Mouse (Mus musculus) ovary, adult 18-20 months (tissue): ENCODE measurements around the gene Babam2.

Experiments used
- DNase-seq: peaks from one replicate; pipeline ENCODE4 v3.0.0; 2022; ENCODE audit warnings: low spot score, mixed read lengths

The Babam2 gene

DNA sequence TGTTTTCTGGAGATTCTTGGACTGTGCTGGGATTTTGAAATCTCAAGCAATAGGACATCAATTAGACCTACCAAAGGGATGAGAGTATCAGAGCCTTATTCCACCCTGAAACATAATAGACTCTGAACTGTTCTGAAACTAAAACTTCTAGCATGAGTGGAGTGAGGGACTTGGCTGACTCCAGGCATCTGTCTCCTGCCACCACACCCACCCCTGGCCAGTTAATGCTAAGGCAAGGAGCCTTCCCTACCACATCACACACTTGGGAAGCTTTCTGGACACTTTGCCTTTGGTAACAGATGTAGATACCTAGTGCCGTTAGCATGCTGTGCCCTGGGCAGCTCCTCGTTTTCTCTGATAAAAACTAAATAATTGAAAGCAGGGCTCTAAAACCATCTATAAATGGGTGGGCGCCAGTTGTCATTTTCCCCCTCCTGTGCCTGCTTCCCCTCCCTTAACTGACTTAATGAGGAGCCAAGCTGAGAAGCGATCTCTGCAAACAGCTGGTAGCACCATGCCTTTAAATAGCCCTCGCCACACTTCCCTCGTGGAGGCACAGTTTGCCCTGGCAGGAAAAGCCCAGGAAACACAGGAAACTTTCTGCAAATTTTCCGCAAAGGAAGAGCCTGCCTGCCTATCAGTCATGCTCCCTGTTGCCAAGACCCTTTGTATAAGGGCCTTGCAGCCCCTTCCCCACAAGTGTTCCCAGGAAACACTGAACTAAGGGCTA is 383.2 kb downstream of the Babam2 start:
- DNase-seq, result no peak

DNA sequence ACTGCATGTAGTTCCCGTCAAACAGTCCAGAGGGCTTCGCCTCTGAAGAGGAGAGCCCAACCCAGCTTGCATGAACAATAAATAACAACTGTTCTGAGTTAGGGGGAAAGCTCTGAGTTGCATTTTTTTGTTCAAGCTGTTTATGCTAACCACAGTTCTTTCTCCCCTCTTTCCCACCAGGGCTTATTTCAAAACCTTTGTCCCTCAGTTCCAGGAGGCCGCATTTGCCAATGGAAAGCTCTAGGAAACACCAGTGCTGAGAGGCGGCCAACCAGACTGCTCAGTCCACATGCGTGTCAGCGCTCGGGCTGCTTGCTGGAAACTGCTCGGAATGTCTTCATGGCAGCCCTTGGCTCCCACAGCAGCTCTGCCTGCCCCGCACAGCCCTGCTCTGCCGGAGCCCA is 386.9 kb downstream of the Babam2 start:
- peak; percentile 16 for DNase-seq

DNA sequence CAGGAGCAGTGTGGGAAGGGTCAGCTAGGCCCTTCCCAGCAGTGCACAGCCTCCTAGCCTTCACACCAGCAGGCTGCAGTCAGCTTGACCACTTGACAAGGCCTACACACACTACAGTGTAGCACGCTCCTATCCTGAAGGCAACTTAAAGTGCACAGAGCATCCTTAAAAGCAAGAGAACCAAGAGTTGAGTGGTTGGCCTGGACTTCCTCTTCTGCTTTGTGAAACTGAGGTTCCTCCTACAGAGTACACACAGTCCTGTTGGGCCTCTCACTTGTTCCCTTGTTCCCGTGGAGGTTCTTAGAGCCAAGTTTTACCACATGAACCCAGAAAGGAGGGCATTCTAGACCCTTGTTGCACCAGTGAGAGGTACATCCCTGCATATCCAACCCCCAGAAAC is 388.1 kb downstream of the Babam2 start:
- no peak for DNase-seq

DNA sequence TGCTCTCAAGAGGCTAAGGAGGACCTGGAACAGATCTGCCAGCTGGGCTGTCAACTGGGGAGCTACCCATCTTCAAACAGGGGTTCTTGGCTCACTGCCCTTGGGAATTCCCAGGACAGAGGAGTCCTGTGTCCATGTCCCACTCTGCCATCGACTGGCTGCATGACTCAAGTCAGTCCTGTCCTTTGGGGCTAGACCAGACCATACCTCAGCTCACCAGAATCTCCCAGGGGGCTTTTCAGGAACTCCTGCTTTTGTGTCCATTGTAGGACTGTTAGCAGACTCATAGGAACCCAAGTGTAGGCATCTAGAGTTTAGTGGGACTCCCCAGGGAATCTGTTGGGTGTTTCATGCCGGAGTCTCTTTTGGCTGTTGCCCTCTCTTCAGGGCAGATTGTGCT is 388.5 kb downstream of the Babam2 start:
- DNase-seq, result no peak

DNA sequence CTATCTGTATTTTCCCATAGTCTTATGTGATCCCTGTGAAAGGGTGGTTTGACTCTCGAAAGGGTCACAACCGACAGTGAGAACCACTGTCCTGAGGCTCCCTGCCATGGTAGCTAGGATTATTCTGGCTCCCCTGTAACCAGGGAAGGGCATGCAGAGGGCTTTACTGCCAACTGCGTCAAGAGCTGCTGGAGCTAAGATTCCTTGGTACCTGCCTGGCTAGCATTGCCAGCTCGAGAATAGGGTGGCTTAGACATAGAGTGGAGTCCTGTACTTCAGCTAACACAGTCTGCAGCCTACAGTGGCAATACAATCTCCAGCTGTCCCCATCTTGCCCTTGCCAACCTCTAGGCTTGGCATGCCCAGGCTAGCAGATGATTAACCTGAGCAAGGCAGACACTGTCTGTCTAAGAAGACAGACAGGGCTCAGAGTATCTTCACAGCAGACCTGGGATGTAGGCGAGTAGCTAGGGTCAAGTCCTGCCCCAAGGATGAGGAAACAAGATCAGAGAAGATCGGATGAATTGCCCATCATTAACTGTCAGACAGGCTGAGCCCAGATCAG is 389.1 kb downstream of the Babam2 start:
- DNase-seq, result no peak

DNA sequence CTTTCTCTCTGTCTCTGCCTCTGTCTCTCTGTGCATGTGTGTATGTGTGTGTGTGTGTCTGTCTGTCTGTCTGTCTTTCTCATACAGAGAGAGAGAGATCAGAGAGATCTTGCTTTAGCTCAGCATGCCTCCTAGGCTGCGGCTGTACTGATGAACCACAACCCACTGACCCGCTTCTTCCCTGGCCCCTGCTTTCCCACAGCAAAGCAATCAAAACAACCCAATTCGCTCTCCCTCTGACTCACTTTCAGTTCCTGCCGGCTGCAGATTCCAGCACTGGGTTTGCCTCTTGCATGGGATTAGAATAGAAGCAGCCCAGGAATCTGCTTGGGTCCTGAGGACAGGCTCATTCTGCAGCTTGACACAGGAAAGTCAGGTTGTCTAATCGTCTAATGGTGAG is 392.0 kb downstream of the Babam2 start:
- no peak for DNase-seq

DNA sequence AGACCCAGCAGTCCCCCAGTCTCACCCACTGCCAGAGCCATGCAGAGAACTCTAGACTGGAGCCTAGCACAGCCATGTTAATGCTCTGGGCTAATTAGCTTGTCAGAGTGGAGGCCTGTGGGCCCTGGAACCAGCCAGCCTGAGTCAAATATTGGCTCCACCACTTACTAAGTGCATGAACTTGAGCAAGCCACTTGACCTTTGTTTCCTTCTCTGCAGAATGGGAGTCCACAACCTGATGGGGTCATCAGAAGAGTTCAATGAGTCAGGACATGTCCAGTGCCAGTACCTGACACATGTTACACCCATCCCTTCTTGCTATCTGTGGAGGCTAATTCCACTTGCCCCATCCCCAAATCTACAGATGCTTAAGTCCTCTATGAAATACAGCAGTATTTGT is 394.8 kb downstream of the Babam2 start:
- DNase-seq, result no peak

DNA sequence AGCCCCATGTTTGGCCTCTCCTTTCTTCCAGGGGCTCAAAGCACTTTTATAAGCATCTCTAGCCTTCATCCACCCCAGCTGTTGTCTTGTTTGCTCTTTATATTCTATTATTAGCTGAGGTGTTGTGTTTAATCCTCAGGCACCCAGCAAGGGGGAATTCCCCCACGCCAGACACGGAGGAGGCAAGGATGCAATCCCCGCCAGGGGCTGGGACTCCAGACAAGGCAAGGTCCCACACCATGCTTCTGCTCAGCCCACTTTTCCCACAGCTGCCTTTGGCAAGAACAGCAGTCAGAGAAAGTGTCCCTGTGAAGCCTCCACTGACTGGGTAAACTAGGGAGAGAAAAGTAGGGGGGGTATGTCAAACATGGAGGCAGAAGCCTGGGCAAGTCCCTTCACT is 401.2 kb downstream of the Babam2 start:
- no peak for DNase-seq

DNA sequence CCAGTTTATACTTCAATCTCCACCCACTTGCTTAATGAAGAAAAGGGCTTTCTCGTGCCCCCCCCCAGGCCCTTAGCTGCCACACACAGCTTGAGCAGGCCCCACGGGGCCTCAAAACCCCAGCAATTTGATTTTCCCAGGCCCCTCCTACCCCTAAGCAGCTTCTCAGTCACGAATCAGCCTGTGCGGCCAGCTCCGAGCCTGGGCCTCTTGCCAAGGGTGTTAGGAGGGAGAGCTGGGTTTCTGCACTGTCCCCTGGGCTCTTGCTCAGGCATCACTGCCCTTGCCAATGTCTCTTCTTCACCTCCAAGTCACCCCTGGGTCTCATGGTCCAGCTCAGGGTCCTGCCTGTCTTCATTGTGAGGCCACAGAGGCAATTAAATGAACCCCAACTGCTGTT is 405.0 kb downstream of the Babam2 start:
- peak; percentile 55 for DNase-seq

DNA sequence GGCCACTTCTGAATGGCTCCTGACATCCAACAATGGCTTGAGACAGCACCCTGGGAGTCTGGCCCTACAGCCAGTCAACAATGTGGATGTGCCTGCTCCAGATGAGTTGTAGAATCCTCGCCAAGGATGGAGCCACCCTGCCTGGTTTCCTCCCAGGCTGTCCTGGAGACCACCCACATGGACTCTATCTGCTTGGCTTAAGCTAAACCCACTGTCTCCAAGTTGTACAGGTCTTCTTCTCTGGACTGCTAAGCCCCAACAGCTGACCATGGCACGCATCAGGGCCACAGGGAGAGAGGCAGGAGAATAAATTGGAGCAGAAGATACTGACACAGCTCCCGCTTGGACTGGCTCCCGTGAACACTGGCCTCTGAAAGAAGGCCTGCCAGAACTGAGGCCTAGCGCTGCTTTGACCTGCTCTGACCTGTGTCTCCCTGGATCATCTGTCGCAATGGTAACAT is 405.5 kb downstream of the Babam2 start:
- no peak for DNase-seq

DNA sequence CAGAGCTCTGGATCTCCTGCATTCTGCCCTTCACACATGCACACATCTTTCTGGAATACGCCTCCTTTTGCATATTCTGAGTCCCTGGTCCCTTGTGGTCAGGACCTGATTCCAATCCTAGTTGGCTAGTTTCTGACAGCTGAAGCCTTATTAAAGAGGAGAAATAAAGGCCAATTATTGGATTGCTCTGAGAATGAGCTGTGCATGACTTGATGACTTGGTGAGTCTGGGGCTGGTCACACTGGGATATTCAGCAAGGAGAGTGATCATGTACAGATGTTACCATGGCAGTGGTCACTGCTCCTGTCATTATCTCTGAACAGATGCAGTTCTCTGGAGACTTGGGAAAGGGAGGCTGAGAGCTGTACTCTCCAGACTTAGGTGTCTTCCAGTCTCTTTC is 406.1 kb downstream of the Babam2 start:
- DNase-seq, result no peak

DNA sequence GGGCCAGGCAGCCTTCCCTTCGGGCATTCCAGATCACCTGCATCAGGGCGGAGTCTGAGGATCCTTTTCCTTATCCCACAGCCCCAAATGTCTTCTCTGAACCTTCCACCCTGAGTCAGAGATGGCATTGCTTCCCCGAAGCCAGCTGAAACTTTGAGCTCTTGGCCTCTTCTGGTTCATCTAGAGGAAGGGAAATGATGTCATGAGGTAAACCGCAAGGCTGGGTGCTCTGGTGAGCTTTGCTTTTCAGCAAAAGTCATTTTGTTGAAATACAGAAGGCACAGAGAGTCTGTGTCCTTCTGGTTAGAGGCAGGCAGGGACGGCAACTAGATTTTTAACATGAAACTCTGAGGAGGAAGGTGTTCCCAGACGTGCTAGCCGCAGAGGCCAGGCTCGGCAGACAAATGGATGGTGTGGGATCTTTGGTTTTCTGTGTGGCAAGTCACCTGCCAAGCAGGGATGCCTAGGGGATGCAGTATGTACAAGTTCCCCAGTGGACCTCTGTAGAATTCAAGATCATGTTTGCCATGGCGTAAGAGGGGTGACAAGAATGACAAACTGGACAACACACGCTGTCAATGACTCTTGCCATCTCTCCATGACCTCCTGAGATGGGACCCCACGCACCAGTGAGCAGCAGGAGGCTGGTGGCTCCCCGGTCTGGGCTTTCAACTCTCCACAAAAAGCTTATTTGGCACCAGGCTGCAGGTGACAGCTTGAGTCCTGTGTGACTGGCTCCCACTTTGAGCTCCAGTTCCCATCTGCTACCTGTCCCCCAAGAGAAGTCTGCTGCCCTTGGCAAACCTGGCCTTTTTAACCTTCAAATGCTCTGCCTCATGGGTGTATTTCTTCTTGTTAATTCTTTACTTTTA is 406.9 kb downstream of the Babam2 start:
- no peak for DNase-seq

DNA sequence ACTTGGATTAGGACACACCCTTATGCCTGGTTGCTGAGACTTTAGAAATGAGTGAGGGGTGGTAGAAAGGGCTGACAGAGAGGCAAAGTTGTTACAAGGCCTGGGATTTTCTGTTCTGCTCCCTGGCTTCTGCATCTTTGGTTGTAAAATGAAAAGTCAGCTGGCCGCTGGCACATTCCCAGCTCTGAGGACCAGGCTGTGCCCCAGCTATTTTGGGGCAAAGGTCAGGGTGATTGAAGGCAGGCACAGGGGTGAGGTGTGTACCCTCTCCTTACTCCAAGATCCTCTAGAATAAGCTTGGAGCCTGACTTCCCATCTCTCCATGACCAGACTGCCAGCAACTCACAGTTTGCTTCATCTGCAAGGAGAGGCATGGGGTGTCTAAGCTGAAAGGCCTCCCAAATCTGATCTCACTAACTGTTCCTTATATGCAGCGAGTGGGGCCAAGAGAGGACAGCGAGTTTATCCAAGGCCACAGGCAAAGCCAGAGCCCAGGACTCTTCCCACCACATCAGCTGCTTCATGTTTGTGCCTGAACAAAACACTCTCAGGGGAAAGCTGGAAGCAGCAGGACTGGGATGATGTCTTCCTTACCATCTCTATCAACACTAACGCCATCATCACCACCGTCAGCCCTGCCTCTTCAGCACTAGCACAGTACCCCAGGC is 409.1 kb downstream of the Babam2 start:
- DNase-seq, result peak; percentile 28

DNA sequence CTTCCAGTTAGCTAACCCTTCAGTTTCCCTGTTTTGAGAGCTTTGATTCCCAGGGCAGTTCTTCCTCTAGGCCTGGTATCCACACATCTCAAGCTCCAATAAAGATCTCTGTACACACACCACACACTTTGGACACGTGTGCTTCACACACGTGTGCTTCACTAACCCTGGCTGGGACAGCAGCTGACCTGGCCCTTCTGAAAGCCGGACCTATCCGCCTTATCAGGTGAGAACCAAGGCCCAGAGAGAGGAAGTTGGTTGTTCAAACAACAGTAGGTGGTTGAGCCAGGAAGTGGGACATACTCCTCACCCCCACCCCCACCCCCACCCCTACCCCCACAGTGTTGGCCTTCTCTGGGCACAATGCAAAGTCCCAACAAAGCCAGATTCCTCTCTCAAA is 413.2 kb downstream of the Babam2 start:
- DNase-seq, result no peak

DNA sequence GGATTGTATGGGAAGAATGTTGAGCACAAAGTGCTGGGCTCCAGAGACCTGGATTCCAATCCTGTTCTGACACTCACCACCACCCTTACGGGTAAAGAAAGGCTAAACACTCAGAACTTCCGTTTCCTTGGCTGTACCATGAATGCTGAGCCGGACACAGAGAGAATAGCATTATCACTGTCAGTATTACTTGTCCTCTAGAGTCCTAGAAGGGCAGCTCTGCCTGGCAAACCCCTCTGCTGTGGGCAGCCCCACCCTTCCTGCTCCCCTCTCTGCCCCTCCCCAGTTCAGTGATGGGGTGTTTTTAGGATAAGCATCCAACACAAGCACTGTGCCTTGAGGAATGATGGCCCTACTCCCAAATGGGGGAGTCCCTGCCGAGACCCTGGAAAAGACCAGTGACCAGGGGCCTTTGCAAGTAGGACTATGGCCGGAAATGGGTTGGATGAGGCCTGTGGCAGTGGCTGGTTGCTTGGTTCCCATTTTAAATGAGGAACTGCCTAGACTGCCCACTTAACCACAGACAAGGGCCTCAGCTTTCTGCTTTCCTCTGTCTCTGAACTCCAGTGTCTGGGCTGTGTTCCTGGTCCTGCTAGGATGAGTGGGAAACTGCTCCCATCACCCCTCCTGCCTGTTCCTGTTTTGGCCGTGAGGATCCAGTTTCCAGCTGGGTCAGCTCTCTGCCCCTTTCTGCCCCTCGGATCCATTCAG is 414.9 kb downstream of the Babam2 start:
- DNase-seq, result no peak

DNA sequence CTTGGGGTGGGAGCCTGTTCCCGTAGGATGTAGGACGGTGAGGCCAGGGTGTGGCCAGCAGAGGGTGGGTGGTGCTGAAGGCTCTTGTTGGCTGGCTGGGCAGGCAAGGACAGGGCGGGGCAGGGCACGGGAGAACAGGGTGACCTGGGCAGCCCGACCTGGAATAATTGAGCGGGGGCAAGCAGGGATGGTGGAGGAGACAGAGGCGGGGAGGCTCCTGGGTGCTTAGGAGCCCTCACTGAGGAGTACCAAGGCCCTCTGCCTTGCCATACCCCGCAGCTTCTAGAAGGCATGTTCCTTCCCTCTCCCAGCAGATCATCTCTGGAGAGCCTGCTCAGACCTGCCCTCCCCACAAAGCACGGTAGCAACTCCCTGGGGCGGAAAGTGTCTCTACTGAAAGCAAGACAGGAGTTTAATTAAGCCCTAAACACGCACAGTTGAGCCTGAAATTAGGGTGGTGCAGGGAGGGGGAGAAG is 423.5 kb downstream of the Babam2 start:
- DNase-seq, result peak; percentile 65

DNA sequence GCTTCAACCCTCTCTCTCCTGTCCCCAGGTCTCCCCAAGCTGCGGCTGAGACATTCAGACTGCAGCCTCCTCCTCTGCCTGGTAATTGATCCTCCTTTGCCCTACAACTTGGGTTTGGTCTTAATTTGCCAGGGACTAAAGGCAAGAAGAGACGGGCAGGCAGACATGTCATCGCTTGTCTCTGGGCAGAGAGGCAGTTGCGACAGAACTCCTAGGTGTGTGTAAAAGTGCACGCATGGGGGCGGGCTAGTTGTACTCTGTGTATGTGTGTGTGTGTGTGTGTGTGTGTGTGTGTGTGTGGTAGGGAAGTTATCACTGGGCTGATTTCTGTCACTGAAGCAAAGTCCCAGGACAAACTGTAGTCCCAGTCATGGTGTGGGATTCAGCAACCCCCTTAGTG is 424.5 kb downstream of the Babam2 start:
- DNase-seq, result no peak

DNA sequence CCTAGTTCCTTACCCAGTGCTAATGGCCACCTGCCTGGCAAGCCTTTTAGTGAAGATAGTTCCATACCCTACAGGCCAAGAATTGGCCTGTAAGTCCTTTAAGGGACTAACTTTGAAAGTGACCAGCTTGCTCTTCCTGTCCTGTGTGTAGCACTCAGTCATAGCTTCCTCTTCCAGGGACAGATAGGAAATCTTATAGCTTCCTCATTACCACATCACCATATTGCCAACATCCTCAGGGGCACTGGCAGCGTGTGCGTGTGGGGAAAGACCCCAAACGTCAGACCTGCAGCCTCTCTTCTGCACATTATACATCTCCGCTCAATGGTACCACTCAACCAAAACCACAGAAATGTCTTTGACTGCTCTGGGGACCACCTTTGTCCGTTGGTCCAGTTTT is 424.9 kb downstream of the Babam2 start:
- DNase-seq, result no peak

DNA sequence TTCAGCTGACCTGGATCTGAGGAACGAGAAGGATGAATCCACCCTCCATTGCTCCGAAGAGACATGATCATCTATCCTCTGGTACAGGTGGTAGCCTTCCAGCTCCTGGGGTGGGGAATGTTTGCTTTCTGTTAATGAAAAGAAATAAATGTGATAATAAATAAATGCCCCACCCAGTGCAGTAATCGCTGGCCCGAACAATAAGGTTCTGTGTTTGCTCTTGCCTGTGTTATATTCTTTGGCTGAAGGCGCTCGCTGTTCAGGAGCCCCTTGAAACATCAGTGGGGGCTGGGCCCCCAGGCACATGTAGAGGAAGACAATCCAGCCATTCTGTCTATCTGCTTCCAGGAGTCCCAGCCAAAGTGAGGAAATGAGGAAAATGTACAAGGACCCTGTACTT is 427.5 kb downstream of the Babam2 start:
- DNase-seq, result no peak

DNA sequence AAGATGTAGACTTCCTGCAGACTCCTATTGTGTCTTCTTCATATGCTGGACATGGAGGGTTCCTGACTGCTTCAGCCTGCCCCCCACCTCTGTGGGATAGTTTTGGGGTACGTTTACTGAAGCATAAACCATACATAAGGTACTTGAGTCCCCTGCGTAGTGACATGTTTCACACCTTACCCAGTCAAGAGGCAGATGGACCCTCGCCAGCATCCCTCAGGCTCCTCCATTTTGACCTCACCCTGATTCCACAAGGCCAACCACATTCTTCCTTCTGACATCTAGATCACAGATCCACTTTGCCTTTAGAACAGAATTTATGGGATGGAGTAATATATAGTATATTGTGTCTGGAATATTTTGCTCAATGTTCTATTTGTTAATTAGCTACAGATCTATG is 429.7 kb downstream of the Babam2 start:
- no peak for DNase-seq

DNA sequence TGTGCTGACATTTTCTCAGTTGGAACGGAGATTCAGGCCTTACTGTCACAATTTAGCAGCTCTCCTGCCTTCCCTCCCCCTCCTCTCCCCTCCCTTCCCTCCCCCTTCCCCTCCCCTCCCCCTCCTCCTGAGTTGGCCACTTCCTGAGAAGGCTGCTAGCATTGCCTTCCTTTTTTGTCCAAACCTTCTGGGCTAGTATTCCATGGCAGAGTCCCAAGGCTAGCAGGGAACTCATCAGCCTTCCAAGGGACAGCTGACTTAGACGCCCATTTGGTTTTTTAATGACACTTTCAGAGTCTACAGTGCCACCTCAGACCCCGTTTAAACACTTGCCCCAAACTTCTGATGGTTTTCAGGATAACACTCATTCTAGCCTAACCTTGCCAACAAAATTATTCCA is 430.4 kb downstream of the Babam2 start:
- DNase-seq, result no peak
